Mouse (Mus musculus) kidney, adult 2 months (tissue): ENCODE measurements around the gene Malsu1.

Experiments
- CTCF ChIP-seq: fragments of 200-500 bp; conservative IDR thresholded peaks from 2 replicates; pipeline ENCODE4 v1.5.1; 2011; ENCODE audit warnings: low read depth, mild to moderate bottlenecking, control low read depth, low read length, moderate library complexity, mixed read lengths; ENCODE audit not compliant: insufficient read depth, insufficient read length
- POLR2A ChIP-seq: fragments of 200-500 bp; IDR thresholded peaks from one replicate; pipeline ENCODE4 v1.6.1; 2011; ENCODE audit warnings: low read depth, low read length, control low read depth

DNA sequence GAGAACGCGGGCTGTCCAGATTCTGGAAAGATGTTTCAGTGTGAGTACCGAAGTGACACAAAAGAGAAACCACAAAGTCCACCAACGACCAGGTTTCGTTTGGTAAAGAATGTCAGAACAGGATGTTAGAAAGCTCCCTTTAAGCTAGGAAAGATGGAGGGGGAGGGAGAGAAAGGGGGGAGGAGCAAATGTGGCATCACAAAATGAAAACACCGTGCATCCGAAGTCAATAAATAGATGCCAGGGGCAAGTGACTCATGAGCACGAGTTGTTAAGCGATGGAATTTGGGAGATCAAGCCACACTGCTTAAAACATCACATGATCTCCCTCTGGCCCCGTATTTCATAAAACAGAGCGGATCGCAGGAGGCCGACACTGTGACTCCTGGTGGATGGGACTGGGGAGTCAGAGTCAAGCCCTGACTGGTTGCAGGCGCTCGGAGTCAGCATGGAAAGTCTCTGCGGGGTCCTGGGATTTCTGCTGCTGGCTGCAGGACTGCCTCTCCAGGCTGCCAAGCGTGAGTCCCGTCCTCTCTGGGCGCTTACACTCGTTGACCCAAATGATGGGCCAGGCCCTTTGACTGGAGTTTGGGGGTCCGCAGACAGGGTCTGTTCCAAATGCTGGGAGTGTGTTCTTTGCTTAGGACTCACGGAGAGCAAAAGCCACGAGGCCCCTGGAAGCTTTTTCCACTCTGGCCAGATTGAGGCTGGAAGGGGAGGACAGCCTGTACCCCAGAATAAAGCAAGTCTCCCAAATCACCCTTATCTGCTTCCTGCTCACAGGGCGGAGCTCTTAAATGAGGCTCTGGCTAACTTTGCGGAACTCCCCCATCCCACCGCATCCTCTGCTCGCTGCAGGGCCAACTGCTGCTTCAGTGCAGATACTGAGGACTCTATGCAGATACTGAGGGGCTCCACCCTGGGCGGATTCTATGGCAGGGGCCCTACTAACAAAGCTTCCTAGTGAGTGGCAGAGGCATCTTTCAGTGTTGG, 37.0 kb upstream of the Malsu1 start, which contains the start of gene Gpnmb:
- TF ChIP-seq CTCF: no peak
- no peak for TF ChIP-seq POLR2A
